Mouse (Mus musculus): ENCODE results near the gene Elk3.

GRCm38 (mm10) chr10:93338526-93338925, 27.6 kb upstream of the Elk3 start:
- TF ChIP-seq CTCF (IDR thresholded peaks at IDR 0.05; ENCODE audit: insufficient read depth, low read length): no peak
- TF ChIP-seq POLR2A (IDR thresholded peaks at IDR 0.05; ENCODE audit: borderline replicate concordance, extremely low read depth, low read depth, low read length): no peak
